Mouse (Mus musculus) liver, adult (tissue): ENCODE data around the gene Tpr.

Experiments used
- GATA4 ChIP-seq: IDR thresholded peaks from 2 replicates; pipeline ENCODE4 v1.6.1; 2014; ENCODE audit warnings: mild to moderate bottlenecking, low read length; ENCODE audit not compliant: insufficient replicate concordance

Tpr gene

GRCm38 (mm10) chr1:150425665-150426064 lies 33.0 kb downstream of the Tpr start:
- TF ChIP-seq GATA4 = no peak

GRCm38 (mm10) chr1:150426216-150426615 lies 33.6 kb downstream of the Tpr start:
- no peak for TF ChIP-seq GATA4

GRCm38 (mm10) chr1:150438641-150439040 lies 46.0 kb downstream of the Tpr start:
- TF ChIP-seq GATA4 = no peak

DNA sequence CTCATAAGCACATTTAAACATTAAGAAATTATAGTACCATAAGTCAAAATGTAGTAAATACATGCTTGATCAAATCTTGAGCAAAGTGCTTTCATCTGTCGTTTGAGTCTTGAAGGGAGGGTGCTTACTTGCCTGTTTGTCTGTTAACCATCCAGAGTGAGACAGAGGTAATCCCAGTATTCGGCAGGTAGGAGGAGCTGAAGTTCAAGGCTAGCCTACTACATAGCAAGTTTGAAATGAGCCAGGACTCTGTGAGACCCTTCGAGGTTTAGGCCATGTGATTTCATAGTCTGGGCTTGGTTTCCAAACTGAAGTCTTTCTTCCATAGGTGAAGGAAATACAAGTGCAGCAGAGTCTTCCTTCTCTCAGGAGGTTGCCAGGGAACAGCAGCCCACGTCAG lies 49.1 kb downstream of the Tpr start:
- TF ChIP-seq GATA4 = no peak

DNA sequence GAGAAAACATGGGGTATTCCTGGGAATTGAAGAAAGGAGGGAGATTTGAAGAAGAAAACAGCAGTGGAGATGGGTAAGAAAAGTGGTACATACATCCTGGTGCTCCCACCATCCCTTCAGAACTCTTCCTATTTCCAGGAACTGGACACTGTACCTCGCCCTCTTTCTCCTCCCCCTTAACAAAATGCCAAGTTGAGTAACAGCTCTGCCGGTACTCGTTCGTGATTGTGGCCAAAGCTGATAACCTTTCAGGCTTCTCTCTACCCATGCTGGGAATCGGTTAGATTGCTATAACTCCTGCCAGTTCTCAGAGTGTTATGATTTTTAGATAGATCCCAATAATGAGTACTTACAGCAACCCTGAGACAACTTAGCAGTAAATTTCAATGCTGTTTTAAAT lies 66.3 kb downstream of the Tpr start:
- TF ChIP-seq GATA4 = peak; percentile 80; the same call in 1 of the 2 replicates

GRCm38 (mm10) chr1:150459599-150459998 lies 67.0 kb downstream of the Tpr start:
- TF ChIP-seq GATA4 = no peak

GRCm38 (mm10) chr1:150460595-150460994 lies 68.0 kb downstream of the Tpr start:
- TF ChIP-seq GATA4 = no peak

DNA sequence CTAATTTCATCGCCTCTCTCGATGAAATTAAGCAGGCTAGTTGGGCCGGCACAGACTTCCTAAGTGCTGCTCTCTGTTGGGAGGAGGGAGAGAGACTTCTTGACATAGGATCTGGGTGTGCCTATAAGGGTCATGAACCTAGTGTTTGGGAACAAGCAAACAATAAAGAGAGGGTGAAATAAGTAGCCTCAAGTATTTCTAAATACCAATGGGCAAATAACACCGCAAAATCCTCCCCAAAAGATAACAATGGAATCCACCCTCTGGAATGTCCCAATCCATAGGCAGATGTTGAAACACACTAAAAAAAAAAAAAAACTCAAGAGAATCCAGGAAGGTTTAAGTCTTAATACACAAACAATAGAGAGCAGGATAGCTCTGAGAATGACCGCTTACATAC lies 70.4 kb downstream of the Tpr start:
- no peak for TF ChIP-seq GATA4

GRCm38 (mm10) chr1:150463691-150464090 lies 71.1 kb downstream of the Tpr start:
- TF ChIP-seq GATA4 = no peak

GRCm38 (mm10) chr1:150465364-150465763 lies 72.7 kb downstream of the Tpr start:
- no peak for TF ChIP-seq GATA4

GRCm38 (mm10) chr1:150466132-150466531 lies 73.5 kb downstream of the Tpr start, which contains the start of gene Prg4:
Gene Prg4, minus strand, starts transcription at chr1:150466165.
- no peak for TF ChIP-seq GATA4

- TF ChIP-seq GATA4 = no peak
Measured at GRCm38 (mm10) chr1:150469992-150470391, 77.4 kb downstream of the Tpr start.

DNA sequence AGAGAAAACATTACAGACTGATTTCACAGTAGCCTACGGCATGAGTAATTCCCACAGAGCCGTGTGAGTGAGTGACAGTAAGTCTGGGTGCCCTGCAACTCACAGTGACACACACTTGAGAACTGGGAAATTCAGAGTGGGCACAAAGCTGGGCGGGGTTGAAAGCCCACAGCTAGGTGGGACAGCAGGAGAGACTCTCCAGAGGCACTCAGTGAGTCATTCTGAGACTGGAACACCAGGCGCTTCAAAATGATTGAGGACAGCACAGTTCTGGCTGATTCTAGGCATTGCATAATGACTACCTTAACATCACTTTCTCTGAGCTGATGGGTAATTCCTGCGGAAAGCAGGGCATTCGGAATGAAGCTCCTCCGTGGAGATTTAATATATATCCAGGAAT lies 79.9 kb downstream of the Tpr start:
- TF ChIP-seq GATA4 = no peak

DNA sequence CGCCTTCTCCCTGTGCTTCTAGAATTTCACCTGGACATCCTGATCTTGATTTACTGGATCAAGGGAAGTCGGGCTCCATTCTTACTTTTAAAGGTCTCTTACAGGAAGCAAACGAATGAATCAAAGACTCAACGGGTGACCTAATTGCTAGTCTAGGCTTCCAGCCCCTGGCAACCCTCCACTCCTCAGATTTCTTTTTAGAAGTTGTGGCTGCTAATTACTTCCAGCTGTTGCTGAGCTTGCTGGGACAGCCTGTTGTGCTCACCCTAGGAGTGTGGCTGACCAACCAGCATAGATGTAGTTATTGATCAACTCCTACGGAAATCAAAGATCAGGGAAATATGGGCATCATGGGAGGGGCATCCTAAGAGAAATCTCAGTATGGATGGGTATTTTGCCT lies 88.0 kb downstream of the Tpr start:
- TF ChIP-seq GATA4 = no peak

- no peak for TF ChIP-seq GATA4
Measured at GRCm38 (mm10) chr1:150489148-150489547, 96.5 kb downstream of the Tpr start.

- no peak for TF ChIP-seq GATA4
Measured at GRCm38 (mm10) chr1:150496626-150497302, 104.1 kb downstream of the Tpr start.

GRCm38 (mm10) chr1:150497690-150498089 lies 105.1 kb downstream of the Tpr start:
- no peak for TF ChIP-seq GATA4
